Mouse (Mus musculus): ENCODE results near the gene Ms4a4a. TPM values are rescaled to one million over a fixed set of nuclear protein-coding genes. Genes with fewer than 3 reads are reported as not detected.

The Ms4a4a gene
- polyA plus RNA-seq (2016; fragmentation: Nextera tagmentation; extraction: Ambion mirVana): 1.6 and 2.0 TPM in 2 replicates

- no peak for ATAC-seq (ENCODE audit: insufficient number of reproducible peaks, insufficient read depth, low FRiP score, low TSS enrichment, low read depth)
- H3K4me2 ChIP-seq: no peak within 1 kb of the TSS
- no peaks in the 10 kb centered on the region for H3K4me1 ChIP-seq (replicated peaks)
- no peaks in the 10 kb centered on the region for H3K9me3 ChIP-seq
- H3K36me3 ChIP-seq: no peaks in the 10 kb centered on the region
- 84% methylated on average over 2 of the region's 2 CpGs for WGBS
- H3K27ac ChIP-seq: no peak within 1 kb of the TSS
- H3K27me3 ChIP-seq: no peaks in the 10 kb centered on the region
- no peak within 1 kb of the TSS for H3K9ac ChIP-seq (replicated peaks)
- no peak within 1 kb of the TSS for H3K4me3 ChIP-seq (replicated peaks)
These were observed at the start of gene Ms4a4a for GRCm38 (mm10) chr19:11375273-11375672. Gene Ms4a4a (plus strand): TSS chr19:11375523.

GRCm38 (mm10) chr19:11335932-11336331 is 39.4 kb upstream of the Ms4a4a start, which contains the start of gene Ms4a7:
Gene Ms4a7 (minus strand): TSS chr19:11336146.
- Histone ChIP-seq H3K36me3 (no peaks in the 10 kb centered on the region), H3K4me2 (no peak within 1 kb of the TSS), H3K9me3 (no peaks in the 10 kb centered on the region), H3K9ac (replicated peaks) (no peak within 1 kb of the TSS), H3K27me3 (no peaks in the 10 kb centered on the region), H3K4me1 (replicated peaks) (no peaks in the 10 kb centered on the region), H3K4me3 (replicated peaks) (no peak within 1 kb of the TSS), H3K27ac (no peak within 1 kb of the TSS)
- ATAC-seq (ENCODE audit: insufficient number of reproducible peaks, insufficient read depth, low FRiP score, low TSS enrichment, low read depth): no peak
- WGBS: 77% methylated on average over 6 of the region's 6 CpGs

DNA sequence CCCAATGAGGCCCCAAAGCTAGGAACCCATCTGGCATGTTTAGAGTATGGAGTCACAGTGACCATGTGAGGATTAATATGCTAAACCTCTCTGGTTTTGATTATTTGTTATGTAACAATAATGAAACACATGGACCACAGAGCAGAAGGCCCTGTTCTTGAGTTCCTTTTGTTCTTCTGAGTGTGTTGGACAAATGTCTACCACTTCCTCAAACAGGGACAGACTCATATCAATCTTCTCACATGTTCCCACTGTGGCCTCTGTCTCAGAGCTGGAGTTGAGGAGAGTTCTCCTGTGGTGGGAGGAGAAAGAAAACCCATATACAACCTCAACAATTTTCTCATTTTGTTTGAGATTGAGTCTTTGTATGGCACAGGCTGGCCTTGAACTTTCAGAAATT is 32.2 kb upstream of the Ms4a4a start:
- H3K4me1 ChIP-seq (replicated peaks): 0 out of 2 replicates have a peak, but pooled peaks cover 3% of the 10 kb centered on the region
- ATAC-seq (ENCODE audit: insufficient number of reproducible peaks, insufficient read depth, low FRiP score, low TSS enrichment, low read depth): no peak
- no peaks in the 10 kb centered on the region for H3K27me3 ChIP-seq
- H3K9ac ChIP-seq (replicated peaks): no peak overlapping the region
- no peaks in the 10 kb centered on the region for H3K9me3 ChIP-seq
- H3K4me2 ChIP-seq: no peak overlapping the region
- H3K27ac ChIP-seq: no peak overlapping the region
- no peak overlapping the region for H3K4me3 ChIP-seq (replicated peaks)
- H3K36me3 ChIP-seq: no peaks in the 10 kb centered on the region

GRCm38 (mm10) chr19:11343992-11344391 is 31.3 kb upstream of the Ms4a4a start:
- H3K27me3 ChIP-seq: no peaks in the 10 kb centered on the region
- no peak for ATAC-seq (ENCODE audit: insufficient number of reproducible peaks, insufficient read depth, low FRiP score, low TSS enrichment, low read depth)

DNA sequence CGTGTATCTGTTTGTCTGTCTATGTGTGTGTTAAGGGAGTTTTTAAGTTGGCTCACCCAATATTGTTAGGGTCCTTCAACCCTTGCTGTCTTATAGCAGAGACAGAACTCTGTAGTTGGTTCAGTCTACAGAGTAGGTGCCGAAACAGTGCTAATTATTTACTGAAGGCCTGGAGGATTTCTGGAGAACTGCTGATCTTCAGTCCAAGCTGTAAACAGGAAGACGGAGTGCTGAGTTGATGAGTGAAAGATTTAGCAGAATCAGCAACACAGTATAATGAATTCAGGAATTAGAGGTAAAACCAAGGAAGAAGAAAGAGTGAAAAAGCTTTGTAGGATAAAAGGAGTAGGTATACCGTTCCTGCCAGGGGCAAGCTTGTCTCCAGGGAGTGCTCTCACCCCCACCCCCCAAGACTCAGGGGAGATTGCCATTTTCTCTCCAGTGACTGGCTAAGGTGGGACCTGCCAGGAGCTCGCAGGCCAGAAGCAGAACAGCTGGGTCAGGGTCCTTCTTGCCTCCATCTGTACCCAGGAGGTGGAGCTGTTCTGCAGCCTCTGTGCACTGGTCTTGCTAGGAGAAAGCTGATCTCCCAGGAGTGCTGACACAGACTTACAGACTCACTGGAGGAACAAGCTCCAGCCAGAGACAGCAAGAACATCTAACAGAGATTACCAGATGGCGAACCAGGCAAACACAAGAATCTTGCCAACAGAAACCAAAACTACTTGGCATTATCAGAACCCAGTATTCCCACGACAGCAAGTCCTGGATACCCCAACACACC is 25.4 kb upstream of the Ms4a4a start:
- no peak for ATAC-seq (ENCODE audit: insufficient number of reproducible peaks, insufficient read depth, low FRiP score, low TSS enrichment, low read depth)
- H3K4me1 ChIP-seq (replicated peaks): 0 out of 2 replicates have a peak, but pooled peaks cover 3% of the 10 kb centered on the region
- H3K9ac ChIP-seq (replicated peaks): no peak overlapping the region
- H3K36me3 ChIP-seq: no peaks in the 10 kb centered on the region
- WGBS: 60% methylated on average over 7 of the region's 7 CpGs
- H3K27ac ChIP-seq: no peak overlapping the region
- no peak overlapping the region for H3K4me2 ChIP-seq
- H3K9me3 ChIP-seq: no peaks in the 10 kb centered on the region
- no peaks in the 10 kb centered on the region for H3K27me3 ChIP-seq
- H3K4me3 ChIP-seq (replicated peaks): no peak overlapping the region

More at GRCm38 (mm10) chr19:11343992-11344391, 31.3 kb upstream of the Ms4a4a start:
- Histone ChIP-seq H3K4me3 (replicated peaks) (no peak overlapping the region), H3K4me1 (replicated peaks) (0 out of 2 replicates have a peak, but pooled peaks cover 3% of the 10 kb centered on the region), H3K9me3 (no peaks in the 10 kb centered on the region), H3K36me3 (no peaks in the 10 kb centered on the region), H3K27ac (no peak overlapping the region), H3K9ac (replicated peaks) (no peak overlapping the region), H3K4me2 (no peak overlapping the region)

DNA sequence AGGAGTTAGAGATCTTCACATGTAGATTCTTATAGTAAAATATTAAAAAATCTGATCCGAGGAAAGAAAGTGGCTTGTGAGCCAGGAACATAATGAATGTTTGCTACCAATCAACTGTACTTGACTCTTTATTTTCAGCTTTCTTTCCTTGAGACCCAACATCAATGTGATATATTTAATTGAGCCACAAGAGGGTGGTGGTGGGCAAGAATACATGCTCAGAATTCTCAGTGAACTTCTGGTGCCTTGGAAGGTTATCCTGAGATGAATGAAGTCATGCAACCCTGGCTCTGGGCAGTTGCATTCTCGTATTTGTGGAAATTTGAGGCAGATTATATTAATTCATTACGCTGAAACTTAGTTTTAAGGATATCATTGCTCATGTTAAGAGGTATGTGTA is 23.4 kb upstream of the Ms4a4a start:
- Histone ChIP-seq H3K4me1 (replicated peaks) (0 out of 2 replicates have a peak, but pooled peaks cover 3% of the 10 kb centered on the region), H3K4me2 (no peak overlapping the region), H3K27ac (no peak overlapping the region), H3K27me3 (no peaks in the 10 kb centered on the region), H3K36me3 (no peaks in the 10 kb centered on the region), H3K4me3 (replicated peaks) (no peak overlapping the region), H3K9me3 (no peaks in the 10 kb centered on the region), H3K9ac (replicated peaks) (no peak overlapping the region)
- WGBS: 45% methylated on average over 3 of the region's 3 CpGs
- ATAC-seq (ENCODE audit: insufficient number of reproducible peaks, insufficient read depth, low FRiP score, low TSS enrichment, low read depth): no peak

- Histone ChIP-seq H3K4me1 (replicated peaks) (no peaks in the 10 kb centered on the region), H3K9me3 (no peaks in the 10 kb centered on the region), H3K9ac (replicated peaks) (no peak overlapping the region), H3K27me3 (no peaks in the 10 kb centered on the region), H3K36me3 (no peaks in the 10 kb centered on the region), H3K4me3 (replicated peaks) (no peak overlapping the region), H3K27ac (no peak overlapping the region), H3K4me2 (no peak overlapping the region)
- no peak for ATAC-seq (ENCODE audit: insufficient number of reproducible peaks, insufficient read depth, low FRiP score, low TSS enrichment, low read depth)
- WGBS: 82% methylated on average over 7 of the region's 7 CpGs
These were observed 19.6 kb upstream of the Ms4a4a start for GRCm38 (mm10) chr19:11355730-11356129.

DNA sequence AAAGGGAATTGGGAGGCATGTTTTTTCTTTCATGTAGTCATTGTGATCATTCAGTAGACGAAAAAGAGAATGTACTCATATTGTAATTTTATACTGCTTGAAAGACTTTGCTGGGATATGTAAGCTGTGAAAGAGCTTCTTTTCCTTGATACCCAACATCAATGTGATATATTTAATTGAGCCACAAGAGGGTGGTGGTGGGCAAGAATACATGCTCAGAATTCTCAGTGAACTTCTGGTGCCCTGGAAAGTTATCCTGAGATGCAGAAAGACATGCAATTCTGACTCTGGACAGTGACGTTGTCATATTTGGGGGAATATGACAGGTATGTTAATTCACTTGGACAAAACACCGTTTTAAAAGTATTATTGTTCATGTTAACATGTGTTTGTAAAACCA is 15.2 kb upstream of the Ms4a4a start:
- no peak for ATAC-seq (ENCODE audit: insufficient number of reproducible peaks, insufficient read depth, low FRiP score, low TSS enrichment, low read depth)
- Histone ChIP-seq H3K27ac (no peak overlapping the region), H3K27me3 (no peaks in the 10 kb centered on the region), H3K36me3 (no peaks in the 10 kb centered on the region), H3K4me2 (no peak overlapping the region), H3K9me3 (no peaks in the 10 kb centered on the region), H3K4me3 (replicated peaks) (no peak overlapping the region), H3K9ac (replicated peaks) (no peak overlapping the region), H3K4me1 (replicated peaks) (no peaks in the 10 kb centered on the region)
- WGBS: 71% methylated on average over 3 of the region's 3 CpGs

DNA sequence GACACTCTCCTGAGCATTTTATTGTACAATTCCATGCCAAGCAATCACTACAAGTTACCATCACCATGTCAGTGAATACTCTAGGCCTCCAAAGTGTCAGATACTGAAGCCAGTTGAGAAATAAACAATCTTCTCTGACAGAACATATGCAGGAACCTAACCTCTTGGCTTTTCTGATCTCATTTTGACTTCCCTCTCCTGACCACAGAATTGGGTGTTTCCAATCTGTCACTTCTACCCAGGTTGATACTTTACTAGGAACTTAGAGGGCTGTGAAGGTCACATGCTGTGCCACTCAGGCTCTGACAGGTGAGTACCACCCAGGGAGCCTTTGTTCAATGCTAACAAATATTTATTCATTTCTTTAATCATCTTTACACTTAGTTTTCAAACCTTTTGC is 13.3 kb upstream of the Ms4a4a start:
- no peak overlapping the region for H3K27ac ChIP-seq
- H3K4me1 ChIP-seq (replicated peaks): no peaks in the 10 kb centered on the region
- H3K9me3 ChIP-seq: no peaks in the 10 kb centered on the region
- no peaks in the 10 kb centered on the region for H3K36me3 ChIP-seq
- H3K9ac ChIP-seq (replicated peaks): no peak overlapping the region
- ATAC-seq (ENCODE audit: insufficient number of reproducible peaks, insufficient read depth, low FRiP score, low TSS enrichment, low read depth): no peak
- H3K4me2 ChIP-seq: no peak overlapping the region
- no peak overlapping the region for H3K4me3 ChIP-seq (replicated peaks)
- H3K27me3 ChIP-seq: no peaks in the 10 kb centered on the region

- Histone ChIP-seq H3K9ac (replicated peaks) (no peak overlapping the region), H3K4me2 (no peak overlapping the region), H3K4me3 (replicated peaks) (no peak overlapping the region), H3K27me3 (no peaks in the 10 kb centered on the region), H3K9me3 (no peaks in the 10 kb centered on the region), H3K36me3 (no peaks in the 10 kb centered on the region), H3K4me1 (replicated peaks) (no peaks in the 10 kb centered on the region), H3K27ac (no peak overlapping the region)
- ATAC-seq (ENCODE audit: insufficient number of reproducible peaks, insufficient read depth, low FRiP score, low TSS enrichment, low read depth): no peak
- WGBS: 79% methylated on average over 3 of the region's 3 CpGs
These were observed 7.0 kb upstream of the Ms4a4a start for GRCm38 (mm10) chr19:11368310-11368709.

DNA sequence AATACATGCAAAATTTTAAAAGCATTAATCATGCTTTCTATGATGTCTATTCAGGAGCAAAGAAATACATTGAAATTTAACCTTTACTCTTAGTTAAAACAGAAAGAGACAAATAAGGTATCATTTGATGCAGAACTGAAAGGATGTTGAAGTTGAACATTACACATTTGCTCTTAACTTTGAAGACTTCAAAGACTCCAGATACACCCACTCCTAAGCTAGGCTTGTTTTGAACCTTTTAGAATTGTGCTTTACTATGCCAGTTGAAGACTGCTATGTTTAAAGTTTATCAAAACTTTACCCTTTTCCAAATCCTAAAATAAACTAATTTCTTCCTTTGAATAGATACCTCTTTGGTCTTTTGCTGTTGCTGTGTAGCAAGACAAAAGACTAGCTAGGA is 4.1 kb upstream of the Ms4a4a start:
- Histone ChIP-seq H3K36me3 (no peaks in the 10 kb centered on the region), H3K9ac (replicated peaks) (no peak overlapping the region), H3K27ac (no peak overlapping the region), H3K4me2 (no peak overlapping the region), H3K4me1 (replicated peaks) (no peaks in the 10 kb centered on the region), H3K4me3 (replicated peaks) (no peak overlapping the region), H3K27me3 (no peaks in the 10 kb centered on the region), H3K9me3 (no peaks in the 10 kb centered on the region)
- no peak for ATAC-seq (ENCODE audit: insufficient number of reproducible peaks, insufficient read depth, low FRiP score, low TSS enrichment, low read depth)

DNA sequence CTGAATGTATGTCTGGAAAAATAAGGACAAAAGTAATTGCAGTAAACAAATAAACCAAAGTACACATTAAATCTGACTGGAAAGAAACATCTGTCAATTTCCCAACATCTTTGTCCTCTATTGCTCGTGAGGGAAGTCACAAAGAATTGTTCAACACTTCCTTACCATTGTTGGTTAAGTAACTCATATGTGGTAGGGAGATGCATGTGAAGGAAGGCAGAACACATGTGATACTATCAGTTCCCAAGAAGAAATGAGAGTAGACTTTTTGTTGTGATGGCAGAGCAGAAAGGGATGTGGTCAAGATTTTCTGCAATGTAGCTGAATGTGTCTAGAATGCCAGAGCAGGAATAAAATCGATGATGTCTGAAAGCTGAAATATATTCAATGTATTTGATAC is 1.1 kb downstream of the Ms4a4a start:
- Histone ChIP-seq H3K4me1 (replicated peaks) (no peaks in the 10 kb centered on the region), H3K4me2 (no peak overlapping the region), H3K4me3 (replicated peaks) (no peak overlapping the region), H3K9ac (replicated peaks) (no peak overlapping the region), H3K9me3 (no peaks in the 10 kb centered on the region), H3K27ac (no peak overlapping the region), H3K27me3 (no peaks in the 10 kb centered on the region), H3K36me3 (no peaks in the 10 kb centered on the region)
- WGBS: 81% methylated on average over 2 of the region's 2 CpGs
- no peak for ATAC-seq (ENCODE audit: insufficient number of reproducible peaks, insufficient read depth, low FRiP score, low TSS enrichment, low read depth)
